Comparison of ENCODE assay signal across 13 mouse cellular contexts in genomic region chr6:28706108-28706975, GRCm38 (mm10).
DNase-seq lines count a peak whose midpoint lies in the region; ATAC-seq and TF ChIP-seq lines count a peak whose summit lies in the region.
"Had no signal": no experiment of that assay in that cellular context is flagged by ENCODE, and none has a peak within 500 bp of the region (broad histone marks: within the 10 kb centered on the region; RNA-seq: fewer than 3 reads in every experiment).

No protein-coding gene starts in this region.

- DNase-seq in cerebellum, adult 9-10 months = peak; percentile 34
- no peak for DNase-seq in hindbrain, embryonic 10.5 days (ENCODE audit: low spot score)
- no peak for DNase-seq in thymus, adult 2 months
- no peak for DNase-seq in thymus, postnatal 0 days (ENCODE audit: low spot score)
- DNase-seq in natural killer cell, adult 2 months (ENCODE audit: low spot score in 2 of 2) = no peak
- DNase-seq in urinary bladder, postnatal 36 days (ENCODE audit: low spot score in 2 of 2) = no peak
- DNase-seq: adrenal gland, postnatal 14 days; spleen, adult 18-20 months had no signal

- no peak for TF ChIP-seq POLR2A in thymus, adult 2 months (IDR thresholded peaks at IDR 0.05; ENCODE audit: control insufficient read depth, extremely low read depth, insufficient read depth, low read length, poor library complexity)

- peaks cover 36% of the 10 kb centered on the region for H3K4me1 ChIP-seq in hindbrain, embryonic 13.5 days (replicated peaks)
- H3K4me1 ChIP-seq in hindbrain, embryonic 10.5 days (replicated peaks) = peaks cover 11% of the 10 kb centered on the region; the same call in 1 of the 2 replicates
- 0 out of 2 replicates have a peak, but pooled peaks cover 3% of the 10 kb centered on the region for H3K4me1 ChIP-seq in thymus, adult 2 months (replicated peaks; ENCODE audit: control insufficient read depth, insufficient read depth, low read length)

- H3K4me2 ChIP-seq in hindbrain, embryonic 13.5 days = no peak overlapping the region
- H3K4me2 ChIP-seq: limb, embryonic 15.5 days; midbrain, embryonic 11.5 days had no signal

- WGBS in hindbrain, embryonic 13.5 days = 77% methylated on average over 8 of the region's 8 CpGs
- WGBS in hindbrain, embryonic 10.5 days = 90% methylated on average over 8 of the region's 8 CpGs
- WGBS in thymus, adult 2 months = 90% methylated on average over 8 of the region's 8 CpGs

- peak overlapping the region; percentile 32 for H3K27ac ChIP-seq in hindbrain, embryonic 13.5 days
- H3K27ac ChIP-seq in hindbrain, embryonic 10.5 days = no peak overlapping the region
- peak overlapping the region; percentile 79 for H3K27ac ChIP-seq in thymus, adult 2 months (ENCODE audit: control insufficient read depth, insufficient read depth, low read length)
- H3K27ac ChIP-seq: limb, embryonic 15.5 days had no signal

- H3K27me3 ChIP-seq in hindbrain, embryonic 13.5 days = no peaks in the 10 kb centered on the region
- H3K27me3 ChIP-seq in hindbrain, embryonic 10.5 days (ENCODE audit: insufficient read depth, poor library complexity, severe bottlenecking) = no peaks in the 10 kb centered on the region
- H3K27me3 ChIP-seq in thymus, adult 2 months (ENCODE audit: control insufficient read depth, insufficient read depth, low read length) = no peaks in the 10 kb centered on the region
- H3K27me3 ChIP-seq: limb, embryonic 15.5 days had no signal

- no peaks in the 10 kb centered on the region for H3K9me3 ChIP-seq in hindbrain, embryonic 13.5 days
- no peaks in the 10 kb centered on the region for H3K9me3 ChIP-seq in hindbrain, embryonic 10.5 days
- H3K9me3 ChIP-seq: limb, embryonic 15.5 days had no signal

- TF ChIP-seq CTCF in thymus, adult 2 months (IDR thresholded peaks at IDR 0.05; ENCODE audit: borderline replicate concordance, control insufficient read depth, extremely low read depth, insufficient read depth, low read length, poor library complexity) = no peak

- H3K36me3 ChIP-seq in hindbrain, embryonic 13.5 days = no peaks in the 10 kb centered on the region
- H3K36me3 ChIP-seq in hindbrain, embryonic 10.5 days = peaks cover 19% of the 10 kb centered on the region
- no peaks in the 10 kb centered on the region for H3K36me3 ChIP-seq in thymus, adult 2 months (ENCODE audit: control insufficient read depth, insufficient read depth, low read length)

- no peak overlapping the region for H3K9ac ChIP-seq in hindbrain, embryonic 13.5 days
- H3K9ac ChIP-seq: limb, embryonic 15.5 days had no signal

- ATAC-seq in cerebellum, adult (ENCODE audit: insufficient number of reproducible peaks, low FRiP score, low TSS enrichment) = no peak
- 0 out of 2 replicates have a peak, but pooled peaks have one; percentile 6 for ATAC-seq in hindbrain, embryonic 13.5 days (ENCODE audit: low FRiP score)
- ATAC-seq: inflammation-experienced regulatory T-cells, adult 6 months had no signal

- no peak overlapping the region for H3K4me3 ChIP-seq in hindbrain, embryonic 13.5 days
- H3K4me3 ChIP-seq in hindbrain, embryonic 10.5 days = no peak overlapping the region
- H3K4me3 ChIP-seq in thymus, adult 2 months (ENCODE audit: control insufficient read depth, insufficient read depth, low read length) = no peak overlapping the region
- H3K4me3 ChIP-seq: limb, embryonic 15.5 days had no signal
